Mouse (Mus musculus) heart, embryonic 14.5 days (tissue): ENCODE measurements around the gene Ulk4. TPM values are rescaled to one million over a fixed set of nuclear protein-coding genes. Genes with fewer than 3 reads are reported as not detected.
A peak's percentile ranks its signal among the peaks of the same experiment; 100 is the strongest.
"Not testable (repeated sequence)": the region's sequence is repeated elsewhere in the genome, so short reads cannot be mapped to it uniquely, and the experiment has no call there.

Source experiments
- ATAC-seq: fragments of 200-750 bp; cut with Nextera tagmentation; 2 replicates; pipeline ENCODE4 v1.8.0; 2017; ENCODE audit warnings: low read depth, moderate TSS enrichment; ENCODE audit not compliant: insufficient number of reproducible peaks, insufficient read depth, low FRiP score
- H3K27ac ChIP-seq, 2 experiments: fragments of 200-500 bp in 1 of 2; fragments of 300-500 bp in 1 of 2; sonication (generic) in 1 of 2; replicated peaks in 1 of 2; 2 replicates each; pipeline ENCODE4 v1.5.1; 2012 to 2014; ENCODE audit warnings: low read depth in 2 of 2, low read length in 2 of 2, control low read depth in 1 of 2, mild to moderate bottlenecking in 1 of 2, mixed read lengths in 1 of 2; ENCODE audit not compliant: control insufficient read depth in 1 of 2, insufficient read depth in 1 of 2
- H3K27me3 ChIP-seq: fragments of 300-500 bp; sonication (generic); 2 replicates; pipeline ENCODE4 v1.6.1; 2014; ENCODE audit warnings: mild to moderate bottlenecking, low read length, control low read depth; ENCODE audit not compliant: control insufficient read depth, insufficient read depth
- H3K36me3 ChIP-seq: fragments of 300-500 bp; sonication (generic); 2 replicates; pipeline ENCODE4 v1.6.1; 2014; ENCODE audit warnings: mild to moderate bottlenecking, control low read depth, low read length, mixed read lengths; ENCODE audit not compliant: control insufficient read depth, insufficient read depth
- H3K4me1 ChIP-seq, 2 experiments: fragments of 200-500 bp in 1 of 2; fragments of 300-500 bp in 1 of 2; sonication (generic) in 1 of 2; 2 replicates each; pipeline ENCODE4 v1.6.1; 2012 to 2014; ENCODE audit warnings: low read length in 2 of 2, control low read depth in 1 of 2, mixed read lengths in 1 of 2; ENCODE audit not compliant: control insufficient read depth in 2 of 2, insufficient read depth in 2 of 2
- H3K4me2 ChIP-seq: fragments of 300-500 bp; sonication (generic); 2 replicates; pipeline ENCODE4 v1.6.1; 2014; ENCODE audit warnings: mild to moderate bottlenecking, low read length
- H3K4me3 ChIP-seq, 2 experiments: fragments of 200-500 bp in 1 of 2; fragments of 300-500 bp in 1 of 2; sonication (generic) in 1 of 2; 2 replicates each; pipeline ENCODE4 v1.5.1; 2012 to 2014; ENCODE audit warnings: low read length in 2 of 2, mild to moderate bottlenecking in 2 of 2, control low read depth in 1 of 2, low read depth in 1 of 2, moderate library complexity in 1 of 2; ENCODE audit not compliant: control insufficient read depth in 1 of 2, insufficient read depth in 1 of 2
- H3K9ac ChIP-seq: fragments of 300-500 bp; sonication (generic); 2 replicates; pipeline ENCODE4 v1.6.1; 2014; ENCODE audit warnings: mild to moderate bottlenecking, low read length
- H3K9me3 ChIP-seq: fragments of 300-500 bp; sonication (generic); 2 replicates; pipeline ENCODE4 v1.6.1; 2016; ENCODE audit warnings: low read length, control low read depth; ENCODE audit not compliant: control insufficient read depth
- WGBS: fragments of 180-500 bp; shearing (Covaris S2); extraction: QIAGEN DNeasy Blood & Tissue Kit; methylation state at CpG from one replicate; pipeline ENCODE4 v1.1.7; 2014; 5-methylcytosine and 5-hydroxymethylcytosine counted together
- microRNA-seq: library from miRNA; unstranded; fragments of <30 nt; microRNA quantifications from one replicate; pipeline ENCODE4, GENCODE M21; 2016
- polyA plus RNA-seq: library from polyadenylated mRNA; unstranded; fragments of >200 nt; fragmentation: Nextera tagmentation; extraction: Ambion mirVana; gene quantifications from 2 replicates; pipeline ENCODE4 v1.2.1, GENCODE M21; 2014

Gene Ulk4
- polyA plus RNA-seq, 1 experiment from 2014 or later: 95.4 TPM

DNA sequence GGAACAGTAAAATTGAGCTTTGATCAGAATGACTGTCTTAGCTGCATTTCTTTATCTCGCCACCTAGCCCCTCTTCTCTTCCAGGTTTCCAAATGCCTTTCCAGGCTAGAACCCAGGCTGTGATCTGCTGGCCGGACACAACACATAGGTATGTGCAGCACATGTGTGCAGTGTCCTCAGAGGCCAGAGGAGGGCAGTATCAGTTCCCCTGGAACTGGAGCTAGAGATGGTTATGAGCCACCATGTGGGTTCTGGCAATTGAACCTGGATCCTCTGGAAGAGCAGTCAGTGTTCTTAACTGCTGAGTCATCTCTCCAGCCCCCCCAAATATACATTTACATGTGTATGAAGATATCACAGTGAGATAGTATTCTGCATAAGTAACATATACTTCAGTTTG lies 359.4 kb downstream of the Ulk4 start:
- H3K4me2 ChIP-seq, H3K9me3 ChIP-seq, H3K36me3 ChIP-seq, H3K4me3 ChIP-seq, H3K9ac ChIP-seq, H3K27ac ChIP-seq, H3K27me3 ChIP-seq, ATAC-seq: not testable (repeated sequence)
- peaks cover 9 to 18% of the 10 kb centered on the region in 2 experiments for H3K4me1 ChIP-seq
- 88% methylated on average over 2 of the region's 2 CpGs for WGBS

GRCm38 (mm10) chr9:120914877-120915459 lies 362.0 kb downstream of the Ulk4 start:
- Histone ChIP-seq H3K4me1 (peaks cover 9 to 18% of the 10 kb centered on the region in 2 experiments), H3K27me3 (no peaks in the 10 kb centered on the region), H3K27ac (peak overlapping the region; percentile 4 to 67), H3K4me3 (no peak overlapping the region), H3K9me3 (no peaks in the 10 kb centered on the region), H3K9ac (no peak overlapping the region), H3K36me3 (no peaks in the 10 kb centered on the region), H3K4me2 (no peak overlapping the region)
- 73% methylated on average over 14 of the region's 14 CpGs for WGBS
- ATAC-seq: 0 out of 2 replicates have a peak, but pooled peaks have one; percentile 66

- WGBS: 62% methylated on average over 4 of the region's 4 CpGs
- no peaks in the 10 kb centered on the region for H3K36me3 ChIP-seq
Observed at GRCm38 (mm10) chr9:120914429-120914828, 362.6 kb downstream of the Ulk4 start.

GRCm38 (mm10) chr9:120913152-120913551 lies 363.8 kb downstream of the Ulk4 start:
- no peak overlapping the region for H3K9ac ChIP-seq
- no peaks in the 10 kb centered on the region for H3K36me3 ChIP-seq
- 74% methylated on average over 13 of the region's 13 CpGs for WGBS
- H3K4me3 ChIP-seq: no peak overlapping the region
- H3K27ac ChIP-seq: no peak overlapping the region
- no peak for ATAC-seq
- H3K4me2 ChIP-seq: no peak overlapping the region
- H3K9me3 ChIP-seq: no peaks in the 10 kb centered on the region
- no peaks in the 10 kb centered on the region for H3K27me3 ChIP-seq
- peaks cover 0 to 4% of the 10 kb centered on the region in 2 experiments; a peak in 2 of 4 replicates for H3K4me1 ChIP-seq

More at GRCm38 (mm10) chr9:120914429-120914828, 362.6 kb downstream of the Ulk4 start:
- Histone ChIP-seq H3K4me1 (peaks cover 9 to 16% of the 10 kb centered on the region in 2 experiments), H3K4me3 (no peak overlapping the region), H3K27me3 (no peaks in the 10 kb centered on the region), H3K4me2 (no peak overlapping the region), H3K27ac (peak overlapping the region; percentile 4 to 67), H3K9ac (no peak overlapping the region), H3K9me3 (no peaks in the 10 kb centered on the region)
- no peak for ATAC-seq

DNA sequence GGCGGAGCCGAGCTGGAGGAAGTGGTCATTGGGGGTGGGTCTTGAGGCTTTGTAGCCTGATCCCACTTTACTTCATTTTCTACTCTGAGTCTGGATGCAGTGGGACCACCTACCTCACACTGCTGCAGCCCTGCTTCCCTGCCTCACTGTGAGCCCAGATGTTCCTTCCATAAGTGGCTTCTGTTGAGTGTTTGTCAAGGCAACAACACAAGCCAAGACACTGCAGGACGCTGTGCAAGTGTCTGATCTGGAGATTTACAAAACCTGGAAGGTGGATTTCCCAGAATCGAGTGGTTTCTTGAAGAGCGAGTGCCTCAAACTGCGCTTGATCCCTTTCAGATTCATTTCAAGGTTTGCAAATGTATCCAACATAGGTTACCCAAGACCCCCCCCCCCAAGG lies 368.5 kb downstream of the Ulk4 start:
- no peak overlapping the region for H3K4me2 ChIP-seq
- no peak for ATAC-seq
- H3K4me3 ChIP-seq: no peak overlapping the region
- H3K36me3 ChIP-seq: no peaks in the 10 kb centered on the region
- WGBS: 83% methylated on average over 6 of the region's 6 CpGs
- H3K9ac ChIP-seq: no peak overlapping the region
- H3K27ac ChIP-seq: no peak overlapping the region
- no peaks in the 10 kb centered on the region for H3K9me3 ChIP-seq
- H3K4me1 ChIP-seq: peaks cover 0 to 4% of the 10 kb centered on the region in 2 experiments; a peak in 3 of 4 replicates
- H3K27me3 ChIP-seq: no peaks in the 10 kb centered on the region

Small RNA genes lying within 50 kb of the gene (microRNA-seq; reads per million reads assigned to microRNA genes)
- not detected for gene Mir7090

Other genes starting within 250 kb of the Ulk4 start
- 41.3 and 42.1 TPM in 2 replicates for gene Trak1, start 20.3 kb upstream of the Ulk4 start, polyA plus RNA-seq
- gene Cck, start 218.5 kb upstream of the Ulk4 start, polyA plus RNA-seq: 0.72 TPM in 1 of 2 replicates, not detected in the other